Mouse (Mus musculus) activated CD4-positive, CD25-positive, alpha-beta regulatory T cell, adult 4 months (primary cell): ENCODE measurements at regions not wholly inside any gene's neighbourhood (a gene's known extent, or its start where the extent isn't known, plus 50 kb on each side); places are given as distances from the start of the nearest gene placed in this dataset.

Source experiments
- ATAC-seq: one replicate; pipeline ENCODE4 v1.8.0; 2017

- ATAC-seq, result no peak
These were observed 50.3 kb upstream of the Acpp start for GRCm38 (mm10) chr9:104387805-104388204.
